Mouse (Mus musculus) gastrocnemius, adult 2 months (tissue): Measurements from ENCODE around the gene Mfng. TPM values are rescaled to one million over a fixed set of nuclear protein-coding genes. Genes with fewer than 3 reads are reported as not detected.

Experiments
- DNase-seq: peaks from one replicate; pipeline ENCODE4 v3.0.0; 2022
- H3K27ac ChIP-seq: fragments of 200-600 bp; 2 replicates; pipeline ENCODE4 v1.8.1; 2022; ENCODE audit warnings: mild to moderate bottlenecking
- H3K4me3 ChIP-seq: fragments of 200-600 bp; 2 replicates; pipeline ENCODE4 v1.8.1; 2022; ENCODE audit warnings: mild to moderate bottlenecking, moderate library complexity
- CTCF ChIP-seq: fragments of 200-600 bp; IDR thresholded peaks from 2 replicates; pipeline ENCODE4 v1.8.1; 2022; ENCODE audit warnings: antibody characterized with exemption, mild to moderate bottlenecking, moderate library complexity
- intact Hi-C: fragments of 180-260 bp; cut with DNase I; formaldehyde crosslinking; loops from one replicate; pipeline ENCODE4 v1.15.1; 2025
- long read RNA-seq, 2 experiments: library from polyadenylated mRNA; stranded (forward); transcript quantifications; one replicate each; pipeline ENCODE4 v2.0.0; 2021
- total RNA-seq, 2 experiments: library from RNA; stranded (reverse); gene quantifications; 2 replicates each; pipeline ENCODE4 v1.2.3; 2021

Gene Mfng
- 1 to 10 TPM; 2.6 to 3.1 TPM for total RNA-seq
- long read RNA-seq, experiment 1, partial matches to known transcripts: 0 of 1 reads
- long read RNA-seq, experiment 1, other reads (novel, unspliced or antisense): 0 of 1 reads
- long read RNA-seq, experiment 2, partial matches to known transcripts: 1 of 4 reads
- long read RNA-seq, experiment 2, other reads (novel, unspliced or antisense): 0 of 4 reads

GRCm38 (mm10) chr15:78773290-78773729, at the start of gene Mfng:
TSS of gene Mfng (minus strand) at chr15:78773475.
- Histone ChIP-seq H3K4me3 (peak within 1 kb of the TSS; percentile 73), H3K27ac (peak within 1 kb of the TSS; percentile 87)
- TF ChIP-seq CTCF: peak; percentile 18; the same call in 1 of the 2 replicates
- peak; percentile 89 for DNase-seq
- intact Hi-C loops: no loop called here

GRCm38 (mm10) chr15:78816074-78816391, 42.8 kb upstream of the Mfng start:
- DNase-seq: no peak
- intact Hi-C loops: loop anchor here (5.0 kb wide), 1 partner anchor 36 kb away; no protein-coding TSS in a partner anchor
- Histone ChIP-seq H3K27ac (peak overlapping the region; percentile 72), H3K4me3 (no peak overlapping the region)
- TF ChIP-seq CTCF: no peak

- peak overlapping the region; percentile 72 for H3K27ac ChIP-seq
Measured at GRCm38 (mm10) chr15:78815314-78816073, 42.2 kb upstream of the Mfng start.

GRCm38 (mm10) chr15:78813603-78814002, 40.3 kb upstream of the Mfng start:
- no peak overlapping the region for H3K4me3 ChIP-seq
- no peak overlapping the region for H3K27ac ChIP-seq
- DNase-seq: no peak
- intact Hi-C loops: no loop called here
- no peak for TF ChIP-seq CTCF

More at GRCm38 (mm10) chr15:78815314-78816073, 42.2 kb upstream of the Mfng start:
- intact Hi-C loops: loop anchor here (5.0 kb wide), 1 partner anchor 37 kb away; no protein-coding TSS in a partner anchor
- no peak for TF ChIP-seq CTCF
- no peak overlapping the region for H3K4me3 ChIP-seq
- DNase-seq: no peak

- Histone ChIP-seq H3K4me3 (no peak overlapping the region), H3K27ac (no peak overlapping the region)
- no peak for TF ChIP-seq CTCF
- DNase-seq: no peak
- intact Hi-C loops: no loop called here
Measured at GRCm38 (mm10) chr15:78810146-78810545, 36.9 kb upstream of the Mfng start.

- Histone ChIP-seq H3K4me3 (no peak overlapping the region), H3K27ac (no peak overlapping the region)
- TF ChIP-seq CTCF: no peak
- intact Hi-C loops: no loop called here
- DNase-seq: no peak
Measured at GRCm38 (mm10) chr15:78809739-78810138, 36.5 kb upstream of the Mfng start.

GRCm38 (mm10) chr15:78808980-78809379, 35.7 kb upstream of the Mfng start:
- Histone ChIP-seq H3K4me3 (no peak overlapping the region), H3K27ac (no peak overlapping the region)
- no peak for TF ChIP-seq CTCF
- intact Hi-C loops: no loop called here
- DNase-seq: no peak

GRCm38 (mm10) chr15:78807141-78807540, 33.9 kb upstream of the Mfng start:
- no peak for DNase-seq
- Histone ChIP-seq H3K4me3 (no peak overlapping the region), H3K27ac (no peak overlapping the region)
- intact Hi-C loops: no loop called here
- no peak for TF ChIP-seq CTCF

- no peak overlapping the region for H3K27ac ChIP-seq
- intact Hi-C loops: no loop called here
- DNase-seq: no peak
- H3K4me3 ChIP-seq: no peak overlapping the region
- no peak for TF ChIP-seq CTCF
Measured at GRCm38 (mm10) chr15:78806614-78807013, 33.3 kb upstream of the Mfng start.

- intact Hi-C loops: no loop called here
- TF ChIP-seq CTCF: no peak
- DNase-seq: no peak
- Histone ChIP-seq H3K4me3 (no peak overlapping the region), H3K27ac (no peak overlapping the region)
Measured at GRCm38 (mm10) chr15:78805351-78805750, 32.1 kb upstream of the Mfng start.

GRCm38 (mm10) chr15:78804326-78804725, 31.1 kb upstream of the Mfng start:
- peak; percentile 64 for DNase-seq
- peak overlapping the region; percentile 93 for H3K27ac ChIP-seq
- peak overlapping the region; percentile 94 for H3K4me3 ChIP-seq
- no peak for TF ChIP-seq CTCF
- intact Hi-C loops: no loop called here

- no peak for TF ChIP-seq CTCF
- peak overlapping the region; percentile 94 for H3K4me3 ChIP-seq
- H3K27ac ChIP-seq: peak overlapping the region; percentile 93
- intact Hi-C loops: no loop called here
- DNase-seq: peak; percentile 59
Measured at GRCm38 (mm10) chr15:78803499-78803900, 30.2 kb upstream of the Mfng start.

GRCm38 (mm10) chr15:78802776-78803391, 29.6 kb upstream of the Mfng start, which contains the start of gene Card10:
TSS of gene Card10 (minus strand) at chr15:78803042.
- peak; percentile 85 for DNase-seq
- Histone ChIP-seq H3K27ac (peak within 1 kb of the TSS; percentile 93), H3K4me3 (peak within 1 kb of the TSS; percentile 94)
- no peak for TF ChIP-seq CTCF
- intact Hi-C loops: no loop called here
